Mouse (Mus musculus): ENCODE results near the gene 3100002H09Rik. TPM values are rescaled to one million over a fixed set of nuclear protein-coding genes. Genes with fewer than 3 reads are reported as not detected.

The 3100002H09Rik gene
- polyA plus RNA-seq, 1 experiment from 2014 or later, result 0.68 TPM

GRCm38 (mm10) chr4:124575269-124575954 lies 35.2 kb downstream of the 3100002H09Rik start:
- ATAC-seq (ENCODE audit: low read depth), result peak; percentile 59; the same call in 1 of the 2 replicates
- Histone ChIP-seq H3K27ac (replicated peaks) (no peak overlapping the region), H3K27me3 (peaks cover 86% of the 10 kb centered on the region), H3K4me2 (peak overlapping the region; percentile 84), H3K4me1 (replicated peaks) (peaks cover 42% of the 10 kb centered on the region), H3K9ac (peak overlapping the region; percentile 70), H3K4me3 (peak overlapping the region; percentile 42), H3K36me3 (no peaks in the 10 kb centered on the region), H3K9me3 (no peaks in the 10 kb centered on the region)
- WGBS, result under 1% methylated on average over 61 of the region's 61 CpGs

GRCm38 (mm10) chr4:124573586-124573985 lies 37.0 kb downstream of the 3100002H09Rik start:
- Histone ChIP-seq H3K36me3 (no peaks in the 10 kb centered on the region), H3K27me3 (peaks cover 93% of the 10 kb centered on the region), H3K4me2 (no peak overlapping the region), H3K9ac (no peak overlapping the region), H3K27ac (replicated peaks) (no peak overlapping the region), H3K4me3 (no peak overlapping the region), H3K4me1 (replicated peaks) (peaks cover 50% of the 10 kb centered on the region), H3K9me3 (no peaks in the 10 kb centered on the region)
- no peak for ATAC-seq (ENCODE audit: low read depth)
- WGBS, result 49% methylated on average over 4 of the region's 4 CpGs

- Histone ChIP-seq H3K4me2 (no peak overlapping the region), H3K4me1 (replicated peaks) (peaks cover 45% of the 10 kb centered on the region), H3K27ac (replicated peaks) (no peak overlapping the region), H3K4me3 (no peak overlapping the region), H3K9me3 (no peaks in the 10 kb centered on the region), H3K36me3 (no peaks in the 10 kb centered on the region), H3K27me3 (peaks cover 88% of the 10 kb centered on the region), H3K9ac (no peak overlapping the region)
- WGBS, result 72% methylated on average over 9 of the region's 9 CpGs
- ATAC-seq (ENCODE audit: low read depth), result no peak
Observed at GRCm38 (mm10) chr4:124570977-124571376, 39.6 kb downstream of the 3100002H09Rik start.

- ATAC-seq (ENCODE audit: low read depth), result no peak
- H3K36me3 ChIP-seq, result no peaks in the 10 kb centered on the region
- H3K9me3 ChIP-seq, result no peaks in the 10 kb centered on the region
- no peak overlapping the region for H3K4me3 ChIP-seq
- peaks cover 32% of the 10 kb centered on the region for H3K4me1 ChIP-seq (replicated peaks)
- H3K27ac ChIP-seq (replicated peaks), result no peak overlapping the region
- peaks cover 84% of the 10 kb centered on the region for H3K27me3 ChIP-seq
- peak overlapping the region; percentile 12; the same call in 1 of the 2 replicates for H3K9ac ChIP-seq
- 14% methylated on average over 7 of the region's 7 CpGs for WGBS
- no peak overlapping the region for H3K4me2 ChIP-seq
Observed at GRCm38 (mm10) chr4:124569661-124570060, 40.9 kb downstream of the 3100002H09Rik start.

GRCm38 (mm10) chr4:124563371-124563770 lies 47.2 kb downstream of the 3100002H09Rik start:
- no peak overlapping the region for H3K4me2 ChIP-seq
- H3K27ac ChIP-seq (replicated peaks), result no peak overlapping the region
- no peaks in the 10 kb centered on the region for H3K36me3 ChIP-seq
- no peak for ATAC-seq (ENCODE audit: low read depth)
- H3K4me3 ChIP-seq, result no peak overlapping the region
- H3K27me3 ChIP-seq, result peaks cover 55% of the 10 kb centered on the region
- no peak overlapping the region for H3K9ac ChIP-seq
- no peaks in the 10 kb centered on the region for H3K9me3 ChIP-seq
- 52% methylated on average over 2 of the region's 2 CpGs for WGBS
- peaks cover 16% of the 10 kb centered on the region for H3K4me1 ChIP-seq (replicated peaks)

GRCm38 (mm10) chr4:124562721-124563120 lies 47.9 kb downstream of the 3100002H09Rik start:
- no peak for ATAC-seq (ENCODE audit: low read depth)
- no peak overlapping the region for H3K27ac ChIP-seq (replicated peaks)
- H3K27me3 ChIP-seq, result peaks cover 50% of the 10 kb centered on the region
- H3K36me3 ChIP-seq, result no peaks in the 10 kb centered on the region
- WGBS, result 55% methylated on average over 7 of the region's 7 CpGs
- H3K4me1 ChIP-seq (replicated peaks), result peaks cover 16% of the 10 kb centered on the region
- H3K4me2 ChIP-seq, result no peak overlapping the region
- no peak overlapping the region for H3K4me3 ChIP-seq
- no peaks in the 10 kb centered on the region for H3K9me3 ChIP-seq
- H3K9ac ChIP-seq, result no peak overlapping the region

Other genes with a start within 250 kb of the 3100002H09Rik start
- gene Pou3f1, start 46.0 kb upstream of the 3100002H09Rik start, polyA plus RNA-seq (2015; fragmentation: Nextera tagmentation; extraction: Ambion mirVana), result 8.0 and 8.7 TPM in 2 replicates
- 49.2 and 54.2 TPM in 2 replicates for gene Utp11, start 82.8 kb upstream of the 3100002H09Rik start, polyA plus RNA-seq (2015; fragmentation: Nextera tagmentation; extraction: Ambion mirVana)
- gene Fhl3, start 89.9 kb upstream of the 3100002H09Rik start, polyA plus RNA-seq (2015; fragmentation: Nextera tagmentation; extraction: Ambion mirVana), result 2.6 and 2.9 TPM in 2 replicates
- 101 and 115 TPM in 2 replicates for gene Sf3a3, start 104.0 kb upstream of the 3100002H09Rik start, polyA plus RNA-seq (2015; fragmentation: Nextera tagmentation; extraction: Ambion mirVana)
- 23.6 and 29.1 TPM in 2 replicates for gene Inpp5b, start 131.0 kb upstream of the 3100002H09Rik start, polyA plus RNA-seq (2015; fragmentation: Nextera tagmentation; extraction: Ambion mirVana)
- 11.7 and 12.2 TPM in 2 replicates for gene Mtf1, start 191.3 kb upstream of the 3100002H09Rik start, polyA plus RNA-seq (2015; fragmentation: Nextera tagmentation; extraction: Ambion mirVana)
- 39.6 and 46.6 TPM in 2 replicates for gene Yrdc, start 239.9 kb upstream of the 3100002H09Rik start, polyA plus RNA-seq (2015; fragmentation: Nextera tagmentation; extraction: Ambion mirVana)
- gene 1110065P20Rik, start 240.4 kb upstream of the 3100002H09Rik start, polyA plus RNA-seq (2015; fragmentation: Nextera tagmentation; extraction: Ambion mirVana), result 74.9 and 80.2 TPM in 2 replicates